8 mouse cellular contexts compared by ENCODE assay signal in genomic region chr9:63758641-63759391, GRCm38 (mm10). TPM values are rescaled to one million over a fixed set of nuclear protein-coding genes. Genes with fewer than 3 reads are reported as not detected.
DNase-seq lines count a peak whose midpoint lies in the region; ATAC-seq lines count a peak whose summit lies in the region.

No protein-coding gene starts in this region.

- no peaks in the 10 kb centered on the region for H3K36me3 ChIP-seq in forebrain, embryonic 15.5 days
- H3K36me3 ChIP-seq in midbrain, embryonic 12.5 days, result no peaks in the 10 kb centered on the region

- no peaks in the 10 kb centered on the region for H3K27me3 ChIP-seq in forebrain, embryonic 15.5 days
- H3K27me3 ChIP-seq in midbrain, embryonic 12.5 days, result peaks cover 11% of the 10 kb centered on the region

- peak overlapping the region; percentile 97 for H3K4me2 ChIP-seq in forebrain, embryonic 15.5 days (replicated peaks)
- H3K4me2 ChIP-seq in midbrain, embryonic 12.5 days (replicated peaks), result peak overlapping the region; percentile 95

- H3K4me3 ChIP-seq in forebrain, embryonic 15.5 days, result peak overlapping the region; percentile 63
- peak overlapping the region; percentile 79 for H3K4me3 ChIP-seq in midbrain, embryonic 12.5 days

- DNase-seq in CD4-positive, CD25-positive, alpha-beta regulatory T cell, adult 2 months (ENCODE audit: low read depth, low spot score), result peak; percentile 87
- peak; percentile 84 for DNase-seq in T-cell, adult 2 months (ENCODE audit: low spot score)
- DNase-seq in kidney, postnatal 14 days, result peak; percentile 59
- DNase-seq in testis, postnatal 10 days (ENCODE audit: low spot score), result peak; percentile 62
- DNase-seq in layer of hippocampus, adult 9-10 months (ENCODE audit: low spot score), result no peak
- DNase-seq in cerebellum, postnatal 4 days (ENCODE audit: low spot score in 2 of 2), result no peak

- H3K9me3 ChIP-seq in forebrain, embryonic 15.5 days, result no peaks in the 10 kb centered on the region
- H3K9me3 ChIP-seq in midbrain, embryonic 12.5 days, result 0 out of 2 replicates have a peak, but pooled peaks cover 4% of the 10 kb centered on the region

- 1% methylated on average over 23 of the region's 23 CpGs for WGBS in forebrain, embryonic 15.5 days
- WGBS in midbrain, embryonic 12.5 days, result under 1% methylated on average over 23 of the region's 23 CpGs

- no peak; the same call in 1 of the 2 replicates for ATAC-seq in forebrain, embryonic 15.5 days (replicated peaks)
- no peak for ATAC-seq in midbrain, embryonic 12.5 days (ENCODE audit: low FRiP score, low read depth)

- H3K27ac ChIP-seq in forebrain, embryonic 15.5 days (replicated peaks), result peak overlapping the region; percentile 81
- H3K27ac ChIP-seq in midbrain, embryonic 12.5 days (replicated peaks), result peak overlapping the region; percentile 95

- H3K4me1 ChIP-seq in forebrain, embryonic 15.5 days, result peaks cover 53% of the 10 kb centered on the region
- peaks cover 47% of the 10 kb centered on the region for H3K4me1 ChIP-seq in midbrain, embryonic 12.5 days

- H3K9ac ChIP-seq in forebrain, embryonic 15.5 days (replicated peaks), result peak overlapping the region; percentile 58
- peak overlapping the region; percentile 84 for H3K9ac ChIP-seq in midbrain, embryonic 12.5 days (replicated peaks)

RNA-seq across cellular contexts. Expression of gene Smad3, which starts 1.0 kb away (rescaled TPM):
- polyA plus RNA-seq in forebrain, embryonic 15.5 days (2015; fragmentation: Nextera tagmentation; extraction: Ambion mirVana), result 7.0 and 7.6 TPM in 2 replicates
- polyA plus RNA-seq in midbrain, embryonic 12.5 days (2016; fragmentation: Nextera tagmentation; extraction: Ambion mirVana), result 28.4 and 31.2 TPM in 2 replicates

Comparison
In these comparisons a context has a peak if more than half of its experiments do, and no peak if none do; other contexts are left out.
1. DNase-seq: peak in CD4-positive, CD25-positive, alpha-beta regulatory T cell, adult 2 months (single experiment), T-cell, adult 2 months (single experiment), kidney, postnatal 14 days (single experiment) and testis, postnatal 10 days (single experiment); none in layer of hippocampus, adult 9-10 months (single experiment) and cerebellum, postnatal 4 days (0 of 2).